Mouse (Mus musculus): ENCODE results near the gene Pes1. TPM values are rescaled to one million over a fixed set of nuclear protein-coding genes. Genes with fewer than 3 reads are reported as not detected.
"Not testable (repeated sequence)": the region's sequence is repeated elsewhere in the genome, so short reads cannot be mapped to it uniquely, and the experiment has no call there.

Gene Pes1
- polyA plus RNA-seq, 1 experiment: 57.9 TPM

DNA sequence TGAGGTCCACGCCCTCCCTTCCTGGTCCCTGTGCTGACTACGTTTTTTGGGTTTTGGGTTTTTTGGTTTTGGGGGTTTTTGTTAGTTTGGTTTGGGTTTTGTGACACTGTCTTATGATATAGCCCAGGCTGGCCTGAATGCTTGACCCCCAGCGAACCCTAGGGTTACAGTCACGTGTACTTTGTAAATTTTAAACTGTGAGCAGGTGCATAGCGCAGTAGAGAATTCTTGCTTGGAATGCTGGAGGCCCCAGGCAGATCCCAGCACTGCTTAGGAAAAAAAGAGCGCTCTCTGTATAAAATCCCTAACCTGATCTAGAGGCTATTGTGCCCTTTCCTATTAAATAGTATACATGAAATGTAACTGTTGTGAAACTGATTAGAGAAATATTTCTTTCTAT, 29.4 kb downstream of the Pes1 start:
- DNase-seq (ENCODE audit: low read depth): no peak
- TF ChIP-seq CTCF (IDR thresholded peaks at IDR 0.05; ENCODE audit: borderline replicate concordance, extremely low read depth, insufficient read depth, insufficient read length) (no peak), POLR2A (IDR thresholded peaks at IDR 0.05; ENCODE audit: borderline replicate concordance, extremely low read depth, insufficient read depth, insufficient read length, poor library complexity, severe bottlenecking) (no peak)

DNA sequence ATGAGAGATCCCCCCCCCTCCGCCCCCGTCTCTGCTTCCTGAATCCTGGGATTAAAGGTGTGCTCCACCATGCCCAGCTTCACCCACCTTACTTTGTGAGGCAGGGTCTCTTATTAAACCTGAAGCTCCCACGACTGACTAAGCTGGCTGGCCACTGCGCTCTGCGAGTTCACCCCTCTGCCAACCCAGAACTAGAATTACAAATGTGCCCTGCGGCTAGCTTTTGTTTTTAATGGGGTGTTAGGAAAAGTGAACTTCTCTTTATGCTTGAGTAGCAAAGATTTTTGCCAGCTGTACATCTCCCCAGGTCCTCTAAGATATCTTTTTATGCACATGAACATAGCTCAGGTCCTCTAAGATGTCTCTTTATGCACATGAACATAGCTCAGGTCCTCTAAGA, 30.1 kb downstream of the Pes1 start:
- no peak for TF ChIP-seq CTCF (IDR thresholded peaks at IDR 0.05; ENCODE audit: borderline replicate concordance, extremely low read depth, insufficient read depth, insufficient read length)
- no peak for TF ChIP-seq POLR2A (IDR thresholded peaks at IDR 0.05; ENCODE audit: borderline replicate concordance, extremely low read depth, insufficient read depth, insufficient read length, poor library complexity, severe bottlenecking)
- no peak for DNase-seq (ENCODE audit: low read depth)

GRCm38 (mm10) chr11:3995511-3995910, 31.7 kb downstream of the Pes1 start:
- no peak for DNase-seq (ENCODE audit: low read depth)
- TF ChIP-seq POLR2A (IDR thresholded peaks at IDR 0.05; ENCODE audit: borderline replicate concordance, extremely low read depth, insufficient read depth, insufficient read length, poor library complexity, severe bottlenecking) (no peak), CTCF (IDR thresholded peaks at IDR 0.05; ENCODE audit: borderline replicate concordance, extremely low read depth, insufficient read depth, insufficient read length) (no peak)

GRCm38 (mm10) chr11:3996840-3997239, 33.1 kb downstream of the Pes1 start:
- TF ChIP-seq POLR2A (IDR thresholded peaks at IDR 0.05; ENCODE audit: borderline replicate concordance, extremely low read depth, insufficient read depth, insufficient read length, poor library complexity, severe bottlenecking) (no peak), CTCF (IDR thresholded peaks at IDR 0.05; ENCODE audit: borderline replicate concordance, extremely low read depth, insufficient read depth, insufficient read length) (no peak)
- no peak for DNase-seq (ENCODE audit: low read depth)

GRCm38 (mm10) chr11:3997978-3998720, 34.4 kb downstream of the Pes1 start:
- no peak for TF ChIP-seq CTCF (IDR thresholded peaks at IDR 0.05; ENCODE audit: borderline replicate concordance, extremely low read depth, insufficient read depth, insufficient read length)
- TF ChIP-seq POLR2A (IDR thresholded peaks at IDR 0.05; ENCODE audit: borderline replicate concordance, extremely low read depth, insufficient read depth, insufficient read length, poor library complexity, severe bottlenecking): no peak

DNA sequence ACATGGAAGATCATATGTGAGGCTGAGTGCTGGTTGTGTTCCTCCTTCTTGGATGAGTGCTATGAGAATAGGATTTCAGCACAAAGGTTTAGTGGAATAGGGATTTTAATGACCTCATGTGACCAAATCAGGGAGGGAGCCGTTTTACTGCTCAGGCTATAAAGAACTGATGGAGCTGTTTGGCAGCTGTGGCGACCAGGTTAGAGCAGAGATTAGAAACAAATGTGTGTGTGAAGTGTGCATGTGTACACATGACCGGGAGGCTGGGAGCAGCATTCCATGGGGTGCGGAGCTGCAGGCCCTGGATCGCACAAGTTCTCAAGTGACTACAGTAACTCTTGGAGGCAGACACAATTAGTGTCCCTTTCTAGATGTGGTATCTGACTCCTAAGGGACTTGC, 35.8 kb downstream of the Pes1 start:
- TF ChIP-seq POLR2A (IDR thresholded peaks at IDR 0.05; ENCODE audit: borderline replicate concordance, extremely low read depth, insufficient read depth, insufficient read length, poor library complexity, severe bottlenecking) (no peak), CTCF (IDR thresholded peaks at IDR 0.05; ENCODE audit: borderline replicate concordance, extremely low read depth, insufficient read depth, insufficient read length) (no peak)
- no peak for DNase-seq (ENCODE audit: low read depth)

More at GRCm38 (mm10) chr11:3997978-3998720, 34.4 kb downstream of the Pes1 start:
- peak; percentile 28 for DNase-seq (ENCODE audit: low read depth)

- TF ChIP-seq POLR2A (IDR thresholded peaks at IDR 0.05; ENCODE audit: borderline replicate concordance, extremely low read depth, insufficient read depth, insufficient read length, poor library complexity, severe bottlenecking) (no peak), CTCF (IDR thresholded peaks at IDR 0.05; ENCODE audit: borderline replicate concordance, extremely low read depth, insufficient read depth, insufficient read length) (peak; percentile 91)
- peak; percentile 76 for DNase-seq (ENCODE audit: low read depth)
Observed at GRCm38 (mm10) chr11:4001603-4002002, 37.8 kb downstream of the Pes1 start.

DNA sequence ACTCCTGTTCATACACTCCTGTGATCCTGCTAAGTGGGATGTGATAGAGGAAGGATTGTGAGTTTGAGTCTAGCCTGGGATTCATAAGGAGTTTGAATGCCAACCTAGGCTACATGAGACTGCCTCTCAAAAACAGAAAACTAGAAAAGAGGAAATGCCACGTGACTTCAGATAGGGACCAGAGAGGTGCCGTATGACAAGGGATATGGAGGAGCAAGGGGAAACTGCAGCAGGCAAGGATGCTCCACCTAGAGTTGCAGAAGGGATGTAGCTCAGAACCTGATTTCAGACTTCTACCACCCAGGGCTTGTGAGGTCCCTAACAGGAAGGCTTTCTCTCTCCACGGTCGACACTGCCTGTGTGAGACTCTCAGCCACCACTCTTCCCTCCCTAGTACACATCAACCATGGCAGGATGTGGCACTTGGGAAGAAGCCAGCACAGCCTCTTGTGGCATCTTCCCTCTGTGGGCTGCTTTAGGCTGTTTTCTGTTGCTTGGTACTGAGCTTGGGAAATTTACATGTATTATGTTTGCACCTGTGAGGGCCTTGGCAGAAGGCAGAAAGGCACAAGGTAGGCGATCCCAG, 41.5 kb downstream of the Pes1 start:
- TF ChIP-seq CTCF (IDR thresholded peaks at IDR 0.05; ENCODE audit: borderline replicate concordance, extremely low read depth, insufficient read depth, insufficient read length) (no peak), POLR2A (IDR thresholded peaks at IDR 0.05; ENCODE audit: borderline replicate concordance, extremely low read depth, insufficient read depth, insufficient read length, poor library complexity, severe bottlenecking) (no peak)

GRCm38 (mm10) chr11:4006462-4006861, 42.7 kb downstream of the Pes1 start:
- DNase-seq (ENCODE audit: low read depth): no peak
- TF ChIP-seq POLR2A (IDR thresholded peaks at IDR 0.05; ENCODE audit: borderline replicate concordance, extremely low read depth, insufficient read depth, insufficient read length, poor library complexity, severe bottlenecking) (no peak), CTCF (IDR thresholded peaks at IDR 0.05; ENCODE audit: borderline replicate concordance, extremely low read depth, insufficient read depth, insufficient read length) (0 out of 2 replicates have a peak, but pooled peaks have one; percentile 4)

More for the DNA sequence above, 41.5 kb downstream of the Pes1 start:
- DNase-seq (ENCODE audit: low read depth): no peak

DNA sequence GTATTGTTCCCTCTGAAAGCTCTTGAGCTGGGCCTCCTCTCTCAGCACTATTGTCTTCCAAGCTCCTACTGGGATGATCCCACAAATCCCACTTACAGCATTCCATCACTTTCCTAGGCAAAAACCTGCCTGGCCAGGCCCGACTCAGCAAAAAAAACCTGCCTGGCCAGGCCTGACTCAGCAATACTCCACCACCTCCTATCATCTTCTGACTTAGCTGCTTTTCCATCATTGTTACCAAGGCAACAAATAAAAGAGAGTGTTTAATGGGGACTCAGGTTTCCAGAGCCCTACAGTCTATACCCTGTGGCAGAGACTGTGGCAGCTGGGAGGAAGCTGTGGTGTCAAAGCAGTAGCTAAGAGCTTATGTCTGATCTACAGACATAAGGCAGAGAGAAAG, 48.8 kb downstream of the Pes1 start:
- no peak for TF ChIP-seq POLR2A (IDR thresholded peaks at IDR 0.05; ENCODE audit: borderline replicate concordance, extremely low read depth, insufficient read depth, insufficient read length, poor library complexity, severe bottlenecking)
- DNase-seq (ENCODE audit: low read depth): no peak

- not testable (repeated sequence) for DNase-seq (ENCODE audit: low read depth)
Observed at GRCm38 (mm10) chr11:4015796-4016195, 52.0 kb downstream of the Pes1 start.

GRCm38 (mm10) chr11:4022111-4022510, 58.3 kb downstream of the Pes1 start:
- not testable (repeated sequence) for DNase-seq (ENCODE audit: low read depth)

All from brain, embryonic 14.5 days (tissue).